Mouse (Mus musculus) ES-Bruce4 (cell line): ENCODE data around the gene Hoxc6. TPM values are rescaled to one million over a fixed set of nuclear protein-coding genes. Genes with fewer than 3 reads are reported as not detected.

Experiments
- H3K27ac ChIP-seq: 2 replicates; pipeline ENCODE4 v1.5.1; 2012; ENCODE audit warnings: low read length, inconsistent platforms; ENCODE audit not compliant: insufficient read depth
- H3K27me3 ChIP-seq: 2 replicates; pipeline ENCODE4 v1.6.1; 2012; ENCODE audit warnings: mild to moderate bottlenecking, low read length, inconsistent platforms; ENCODE audit not compliant: control insufficient read depth, poor library complexity, insufficient read depth, severe bottlenecking
- H3K36me3 ChIP-seq: 2 replicates; pipeline ENCODE4 v1.6.1; 2012; ENCODE audit warnings: inconsistent platforms, mild to moderate bottlenecking, low read length, moderate library complexity; ENCODE audit not compliant: control insufficient read depth, poor library complexity, insufficient read depth, severe bottlenecking
- H3K4me1 ChIP-seq: one replicate; pipeline ENCODE4 v1.8.1; 2011; ENCODE audit warnings: low read length; ENCODE audit not compliant: control insufficient read depth, insufficient read depth
- H3K4me3 ChIP-seq: 2 replicates; pipeline ENCODE4 v1.5.1; 2011; ENCODE audit warnings: low read depth, mild to moderate bottlenecking, low read length
- H3K9ac ChIP-seq: 2 replicates; pipeline ENCODE4 v1.6.1; 2012; ENCODE audit warnings: low read depth, mild to moderate bottlenecking, inconsistent platforms; ENCODE audit not compliant: poor library complexity, severe bottlenecking
- H3K9me3 ChIP-seq: replicated peaks from 2 replicates; pipeline ENCODE4 v1.6.1; 2012; ENCODE audit warnings: mild to moderate bottlenecking, low read length, inconsistent platforms; ENCODE audit not compliant: control insufficient read depth, poor library complexity, insufficient read depth, severe bottlenecking
- CTCF ChIP-seq: IDR thresholded peaks from one replicate; pipeline ENCODE4 v1.8.1; 2011; ENCODE audit warnings: low read depth, low read length
- EP300 ChIP-seq: IDR thresholded peaks from 2 replicates; pipeline ENCODE4 v1.6.1; 2011; ENCODE audit warnings: low read depth, low read length; ENCODE audit not compliant: insufficient read depth
- POLR2A ChIP-seq: IDR thresholded peaks from one replicate; pipeline ENCODE4 v1.8.1; 2011; ENCODE audit warnings: low read length; ENCODE audit not compliant: insufficient read depth
- polyA plus RNA-seq: library from polyadenylated mRNA; stranded (reverse); fragments of >200 nt; gene quantifications from 2 replicates; pipeline ENCODE4 v1.2.4, GENCODE M21; 2011; ENCODE audit warnings: low read depth; ENCODE audit not compliant: missing spikeins, insufficient read depth, insufficient read length

The Hoxc6 gene
- polyA plus RNA-seq, 1 experiment: 1.3 TPM

DNA sequence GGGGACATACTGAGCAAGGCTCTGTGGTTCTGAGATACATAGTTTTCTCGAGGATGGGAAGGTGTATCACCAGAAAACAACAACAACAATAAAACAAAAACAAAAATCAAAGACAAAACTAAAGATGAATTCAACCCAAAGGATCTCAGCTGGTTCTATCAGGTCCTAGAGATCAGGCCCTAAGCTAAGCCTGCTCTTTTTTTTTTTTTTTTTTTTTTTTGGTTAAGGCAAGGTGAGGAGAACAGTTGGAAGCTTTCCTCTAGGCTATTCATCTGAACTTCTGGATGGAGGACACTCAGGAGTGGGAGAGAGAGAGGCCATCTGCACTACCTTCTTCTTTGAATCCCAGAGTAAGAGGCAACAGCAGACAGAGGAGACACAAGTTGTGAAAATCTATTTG lies 39.5 kb downstream of the Hoxc6 start:
- Histone ChIP-seq H3K27ac (no peak overlapping the region), H3K9me3 (no peaks in the 10 kb centered on the region), H3K36me3 (no peaks in the 10 kb centered on the region), H3K9ac (no peak overlapping the region), H3K4me3 (no peak overlapping the region), H3K27me3 (peaks cover 12% of the 10 kb centered on the region), H3K4me1 (peaks cover 2% of the 10 kb centered on the region)
- TF ChIP-seq CTCF (no peak), POLR2A (no peak), EP300 (no peak)

DNA sequence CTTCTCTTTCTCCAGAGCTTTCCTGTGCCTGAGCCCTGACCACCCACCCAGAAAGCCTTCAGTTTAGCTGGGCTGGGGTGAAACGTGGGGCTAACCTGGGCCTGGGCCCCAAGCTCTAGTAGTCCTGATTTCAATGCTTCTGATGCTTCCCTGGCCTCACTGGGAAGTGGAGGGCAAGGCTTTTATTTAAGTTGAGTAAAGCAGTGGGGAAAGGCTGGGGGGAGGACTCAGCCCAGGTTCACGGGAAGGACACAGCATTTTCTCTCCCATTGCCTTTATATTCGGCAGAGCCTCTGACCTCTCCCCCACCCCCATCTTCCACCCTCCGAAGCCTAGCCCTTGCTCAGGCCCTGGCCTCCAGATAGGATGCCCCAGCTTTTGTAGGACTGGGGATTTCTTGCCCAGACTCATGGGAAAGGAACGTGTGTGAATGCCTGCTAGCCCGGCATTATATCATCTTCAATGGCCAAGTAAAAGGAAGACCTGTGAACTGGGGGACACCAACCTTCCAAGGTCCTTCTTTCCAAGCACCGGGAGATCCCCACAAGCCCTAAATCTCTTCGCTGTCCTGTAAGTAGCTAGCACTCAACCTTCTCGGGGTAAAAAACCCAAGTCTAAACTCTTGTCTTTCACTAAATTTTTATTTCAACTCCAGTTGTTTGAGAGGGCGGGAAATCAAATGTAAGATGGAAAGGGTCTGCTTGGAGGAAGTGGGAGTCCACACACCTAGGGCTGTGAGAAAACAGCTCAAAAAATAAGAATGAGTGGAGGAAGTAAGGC lies 40.8 kb downstream of the Hoxc6 start:
- Histone ChIP-seq H3K27me3 (peaks cover 14% of the 10 kb centered on the region), H3K9ac (no peak overlapping the region), H3K4me1 (peaks cover 2% of the 10 kb centered on the region), H3K9me3 (no peaks in the 10 kb centered on the region), H3K27ac (no peak overlapping the region), H3K4me3 (no peak overlapping the region), H3K36me3 (no peaks in the 10 kb centered on the region)
- TF ChIP-seq POLR2A (no peak), CTCF (no peak), EP300 (no peak)

DNA sequence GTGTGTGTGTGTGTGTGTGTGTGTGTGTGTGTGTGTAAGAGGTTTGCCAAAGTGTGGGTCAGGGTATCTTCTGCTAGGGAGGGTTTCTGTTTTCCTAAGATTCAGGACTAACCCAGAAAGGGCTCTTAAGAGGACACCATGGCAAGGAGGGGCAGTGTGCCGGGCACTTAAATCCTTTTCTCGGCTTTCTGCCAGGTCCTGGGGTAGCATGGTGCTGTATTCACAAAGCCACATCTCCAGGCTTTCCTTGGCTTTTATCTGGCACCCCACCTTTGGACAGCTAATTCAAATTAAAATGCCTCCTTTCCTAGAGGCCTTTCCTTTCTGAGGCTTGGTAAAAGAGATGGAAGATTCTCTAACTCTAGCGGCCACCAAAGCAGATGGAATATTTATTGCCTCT lies 41.6 kb downstream of the Hoxc6 start:
- no peak overlapping the region for H3K4me3 ChIP-seq
- no peaks in the 10 kb centered on the region for H3K36me3 ChIP-seq
- H3K27me3 ChIP-seq: peaks cover 14% of the 10 kb centered on the region
- H3K4me1 ChIP-seq: peaks cover 2% of the 10 kb centered on the region
- no peak overlapping the region for H3K9ac ChIP-seq
- H3K9me3 ChIP-seq: no peaks in the 10 kb centered on the region
- H3K27ac ChIP-seq: no peak overlapping the region
- TF ChIP-seq EP300 (no peak), CTCF (no peak), POLR2A (no peak)

DNA sequence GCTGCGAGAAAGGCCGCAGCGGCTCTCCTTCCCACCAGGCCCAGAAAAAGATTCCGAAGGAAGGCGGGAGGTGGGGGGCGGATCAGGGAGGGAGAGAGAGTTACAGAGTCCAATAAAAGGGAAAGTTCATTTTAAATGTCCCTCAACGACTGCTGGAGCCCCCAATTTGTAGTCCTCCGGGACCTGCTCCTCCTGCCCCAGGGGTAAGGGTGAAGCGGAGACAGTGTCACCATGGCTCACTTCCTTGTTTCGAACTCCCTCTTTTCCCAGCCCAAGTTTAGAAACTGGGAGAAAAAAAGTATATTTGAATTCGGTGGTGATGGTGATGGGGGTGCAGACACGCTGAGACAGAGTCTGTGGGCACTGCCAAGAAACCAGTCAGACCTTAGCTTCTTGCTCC lies 42.5 kb downstream of the Hoxc6 start:
- no peak overlapping the region for H3K4me3 ChIP-seq
- H3K36me3 ChIP-seq: no peaks in the 10 kb centered on the region
- no peaks in the 10 kb centered on the region for H3K9me3 ChIP-seq
- no peak overlapping the region for H3K9ac ChIP-seq
- no peak overlapping the region for H3K27ac ChIP-seq
- TF ChIP-seq EP300: no peak
- TF ChIP-seq CTCF: no peak
- TF ChIP-seq POLR2A: no peak
- peaks cover 10% of the 10 kb centered on the region for H3K27me3 ChIP-seq
- H3K4me1 ChIP-seq: peaks cover 2% of the 10 kb centered on the region

DNA sequence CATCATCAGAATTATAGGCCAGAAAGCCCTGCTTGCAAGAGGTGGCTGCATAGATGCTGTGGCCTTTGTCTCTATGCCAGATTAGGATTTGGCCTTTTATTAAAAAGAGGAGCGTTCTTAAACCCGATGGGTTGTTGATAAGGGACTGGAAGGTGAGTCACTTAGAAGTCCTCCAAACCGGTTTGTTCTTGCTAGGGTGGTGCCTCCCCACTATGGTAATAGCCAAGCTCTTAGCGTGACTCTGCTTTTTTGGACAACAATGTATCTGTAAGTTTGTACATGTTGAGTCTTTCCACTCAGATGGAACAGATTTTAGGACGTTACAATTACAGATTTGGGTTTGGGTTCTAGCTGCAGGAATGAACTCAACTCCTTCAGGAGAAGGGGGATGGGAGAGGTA lies 43.6 kb downstream of the Hoxc6 start:
- no peak overlapping the region for H3K9ac ChIP-seq
- peaks cover 10% of the 10 kb centered on the region for H3K27me3 ChIP-seq
- H3K9me3 ChIP-seq: no peaks in the 10 kb centered on the region
- no peak for TF ChIP-seq EP300
- no peak for TF ChIP-seq CTCF
- TF ChIP-seq POLR2A: no peak
- H3K4me1 ChIP-seq: peaks cover 2% of the 10 kb centered on the region
- H3K27ac ChIP-seq: no peak overlapping the region
- H3K36me3 ChIP-seq: no peaks in the 10 kb centered on the region
- no peak overlapping the region for H3K4me3 ChIP-seq

DNA sequence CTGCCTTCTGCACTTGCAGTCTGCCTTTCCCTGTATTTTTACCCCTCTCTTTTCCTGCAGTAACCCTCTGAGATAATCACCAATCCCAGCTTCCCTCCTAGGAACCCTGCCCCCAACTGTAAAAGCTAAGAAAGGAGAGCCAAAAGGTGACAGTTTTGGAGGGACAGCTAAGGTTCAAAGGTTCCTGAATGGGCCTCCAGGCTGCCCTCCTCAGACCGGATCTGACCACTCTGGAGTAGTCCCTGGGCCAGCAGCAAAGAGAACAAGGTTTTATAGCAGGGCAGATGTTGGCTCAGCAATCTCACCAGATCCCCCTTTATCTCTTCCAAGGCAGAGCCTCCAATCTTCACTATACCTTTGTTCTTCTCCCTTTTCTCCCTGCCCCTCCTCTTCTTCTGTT lies 44.2 kb downstream of the Hoxc6 start:
- Histone ChIP-seq H3K9me3 (no peaks in the 10 kb centered on the region), H3K36me3 (no peaks in the 10 kb centered on the region), H3K4me1 (peaks cover 2% of the 10 kb centered on the region), H3K27me3 (peaks cover 10% of the 10 kb centered on the region), H3K4me3 (no peak overlapping the region), H3K27ac (no peak overlapping the region), H3K9ac (no peak overlapping the region)
- TF ChIP-seq POLR2A (no peak), CTCF (no peak), EP300 (no peak)
